Mouse (Mus musculus): ENCODE results near the gene Mypn.

The Mypn gene

DNA sequence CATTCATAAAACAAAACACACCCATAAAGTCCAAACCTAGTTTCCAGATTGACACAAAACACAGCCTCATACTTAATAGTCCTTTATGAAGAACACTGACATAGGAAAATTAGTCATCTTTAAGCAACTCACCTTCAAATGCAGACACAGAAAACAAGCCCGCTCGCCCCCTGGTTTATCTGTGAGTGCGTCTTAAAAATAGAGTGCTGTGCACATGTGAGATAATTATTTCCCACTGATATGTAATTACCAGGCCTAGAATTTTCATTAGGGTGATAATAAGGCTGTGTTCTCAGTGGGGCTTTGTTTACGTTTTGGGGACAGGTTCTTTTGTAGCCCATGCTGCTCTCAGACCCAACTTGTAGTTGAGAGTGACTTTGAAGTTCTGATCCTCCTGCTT, 4.7 kb downstream of the Mypn start:
- DNase-seq (ENCODE audit: low spot score) = no peak

DNA sequence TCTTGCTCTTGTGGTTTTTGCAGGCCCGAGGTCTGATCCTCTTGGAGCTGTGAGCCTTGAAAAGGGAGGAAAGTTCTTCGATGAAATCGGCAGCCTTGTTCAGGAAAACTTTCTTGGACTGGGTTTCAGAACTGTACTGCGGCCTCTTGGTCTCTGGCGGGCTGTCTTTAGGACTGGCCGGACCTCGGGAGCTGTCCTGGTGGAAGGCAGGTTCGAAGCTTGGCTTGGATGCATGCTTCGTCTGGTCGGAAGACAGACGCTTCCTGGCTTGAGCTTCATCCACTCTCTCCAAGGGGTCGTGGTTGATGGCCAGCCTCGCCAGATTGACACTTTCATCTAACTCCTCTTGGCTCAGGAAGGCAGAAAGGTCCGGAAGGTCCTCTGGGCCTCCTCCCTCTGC, 11.0 kb downstream of the Mypn start:
- no peak for DNase-seq (ENCODE audit: low spot score)

DNA sequence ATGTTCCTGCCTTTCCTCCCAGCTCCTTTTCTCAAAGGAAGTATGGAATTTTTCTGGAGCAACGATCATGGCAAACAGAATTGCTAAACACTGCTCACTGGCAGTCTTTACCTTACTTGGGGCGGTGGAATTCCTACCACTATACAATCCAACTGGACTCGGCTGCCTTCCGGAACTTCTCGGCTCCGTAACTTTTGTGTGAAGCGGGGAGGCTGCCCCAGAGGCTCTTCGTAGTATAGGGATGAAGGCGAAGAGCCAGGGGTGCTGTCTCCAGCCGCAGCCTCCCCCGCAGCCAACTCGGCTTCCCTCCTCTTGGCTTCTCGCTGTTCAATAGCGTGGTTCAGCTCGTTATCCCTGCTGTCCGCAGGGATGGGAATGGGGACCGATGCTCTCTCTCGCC, 11.5 kb downstream of the Mypn start:
- no peak for DNase-seq (ENCODE audit: low spot score)

DNA sequence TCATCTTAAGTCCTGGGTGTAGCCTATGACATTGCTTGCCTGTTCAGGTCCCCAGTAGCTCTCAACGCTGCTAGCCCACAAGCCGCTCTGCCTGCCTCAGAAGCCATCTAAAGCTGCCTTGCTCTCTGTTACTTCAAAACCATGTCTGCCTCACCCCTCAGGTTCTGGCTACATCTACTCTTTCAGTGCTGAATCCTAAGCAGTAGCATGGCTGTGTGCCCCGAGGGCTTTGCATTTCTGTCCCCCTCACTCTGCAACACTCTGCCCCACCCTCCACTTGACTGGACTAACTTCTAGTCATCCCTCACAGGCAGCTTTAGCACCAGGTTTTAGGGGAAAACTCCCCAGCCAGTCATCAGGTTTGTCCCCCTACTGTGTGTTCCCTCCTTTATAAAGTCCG, 19.3 kb downstream of the Mypn start:
- DNase-seq (ENCODE audit: low spot score) = no peak

DNA sequence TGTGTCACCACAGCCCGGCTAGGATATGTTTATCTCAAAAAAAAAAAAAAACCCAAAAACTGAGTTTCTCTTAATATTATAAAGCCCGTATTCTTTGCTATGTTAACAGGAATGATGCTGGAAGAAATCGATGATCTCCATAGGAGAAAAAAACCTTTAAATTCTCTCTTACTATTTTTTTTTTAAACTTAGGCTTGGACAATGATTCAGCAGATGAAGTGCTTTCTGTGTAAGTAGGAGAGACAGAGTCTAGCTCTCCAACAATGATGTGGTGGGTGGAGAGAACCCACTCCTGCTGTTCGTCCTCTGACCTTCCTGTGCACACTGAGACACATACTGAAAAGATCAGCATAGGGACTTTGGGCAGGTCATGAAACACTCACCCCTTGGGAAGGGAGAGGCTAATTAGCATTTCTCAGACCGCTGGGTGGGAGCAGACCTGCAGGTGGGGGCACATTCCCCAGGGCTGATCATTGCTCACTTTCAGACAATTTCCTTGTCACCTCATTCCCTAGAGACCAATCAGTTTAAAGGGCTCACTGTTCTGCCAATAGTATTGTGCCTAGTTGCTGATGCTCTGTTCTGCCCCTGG, 21.5 kb downstream of the Mypn start:
- no peak for DNase-seq (ENCODE audit: low spot score)

DNA sequence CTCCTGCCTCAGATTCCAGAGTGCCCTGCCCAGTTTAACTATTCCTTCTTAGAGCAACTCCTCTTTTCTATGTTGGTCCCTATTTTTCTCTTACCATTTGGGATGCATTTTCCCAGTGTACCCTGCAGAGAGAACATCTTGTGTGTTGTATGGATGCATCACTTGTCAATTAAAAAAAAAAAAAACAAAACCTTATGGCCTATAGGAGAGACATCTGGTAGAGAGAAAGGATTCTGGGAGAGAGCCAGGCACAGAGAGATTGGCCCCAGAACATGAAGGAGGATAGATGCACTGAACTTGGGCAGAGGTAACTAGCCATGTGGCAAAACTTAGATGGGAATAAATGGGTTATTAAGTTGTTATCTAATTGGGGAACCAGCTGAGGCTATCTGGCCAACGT, 22.6 kb downstream of the Mypn start:
- DNase-seq (ENCODE audit: low spot score) = no peak

DNA sequence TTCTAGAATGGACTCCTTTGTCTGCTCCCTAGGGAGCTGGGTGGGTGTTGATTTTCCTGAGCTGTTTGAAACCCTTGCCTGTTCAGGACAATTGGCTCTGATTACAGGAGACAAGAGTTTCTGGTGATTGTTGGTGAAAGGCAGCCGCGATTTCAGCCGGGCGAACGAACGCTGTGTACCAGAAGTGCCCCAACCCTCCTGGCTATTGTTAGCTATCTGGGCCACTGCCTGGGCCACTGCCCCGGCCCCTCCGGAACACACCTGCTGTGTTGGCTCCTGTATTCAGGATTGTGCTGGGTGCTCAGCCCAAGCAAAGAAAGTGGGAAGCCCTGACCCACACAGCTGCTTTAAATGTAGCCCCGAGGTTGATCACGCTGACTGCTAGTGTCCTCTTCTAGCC, 24.2 kb downstream of the Mypn start:
- no peak for DNase-seq (ENCODE audit: low spot score)

DNA sequence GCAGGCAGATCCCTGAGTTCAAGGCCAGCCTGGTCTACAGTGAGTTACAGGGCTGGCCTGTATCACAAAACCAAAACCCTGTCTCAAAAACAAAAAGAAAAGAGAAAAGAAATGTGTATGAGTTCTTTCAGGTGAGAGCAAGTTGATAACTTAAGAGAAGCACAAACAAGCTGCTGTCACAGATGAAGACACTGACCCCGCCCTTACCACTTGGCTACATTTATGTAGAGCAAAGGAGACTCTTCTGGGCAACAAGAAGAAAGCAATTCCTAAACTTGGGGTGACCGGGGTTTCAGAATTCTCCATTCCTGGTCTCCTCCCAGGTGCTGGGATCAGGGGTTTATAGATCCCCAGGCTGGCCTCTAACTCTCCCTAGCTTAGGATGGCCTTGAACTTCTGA, 25.4 kb downstream of the Mypn start:
- no peak for DNase-seq (ENCODE audit: low spot score)

DNA sequence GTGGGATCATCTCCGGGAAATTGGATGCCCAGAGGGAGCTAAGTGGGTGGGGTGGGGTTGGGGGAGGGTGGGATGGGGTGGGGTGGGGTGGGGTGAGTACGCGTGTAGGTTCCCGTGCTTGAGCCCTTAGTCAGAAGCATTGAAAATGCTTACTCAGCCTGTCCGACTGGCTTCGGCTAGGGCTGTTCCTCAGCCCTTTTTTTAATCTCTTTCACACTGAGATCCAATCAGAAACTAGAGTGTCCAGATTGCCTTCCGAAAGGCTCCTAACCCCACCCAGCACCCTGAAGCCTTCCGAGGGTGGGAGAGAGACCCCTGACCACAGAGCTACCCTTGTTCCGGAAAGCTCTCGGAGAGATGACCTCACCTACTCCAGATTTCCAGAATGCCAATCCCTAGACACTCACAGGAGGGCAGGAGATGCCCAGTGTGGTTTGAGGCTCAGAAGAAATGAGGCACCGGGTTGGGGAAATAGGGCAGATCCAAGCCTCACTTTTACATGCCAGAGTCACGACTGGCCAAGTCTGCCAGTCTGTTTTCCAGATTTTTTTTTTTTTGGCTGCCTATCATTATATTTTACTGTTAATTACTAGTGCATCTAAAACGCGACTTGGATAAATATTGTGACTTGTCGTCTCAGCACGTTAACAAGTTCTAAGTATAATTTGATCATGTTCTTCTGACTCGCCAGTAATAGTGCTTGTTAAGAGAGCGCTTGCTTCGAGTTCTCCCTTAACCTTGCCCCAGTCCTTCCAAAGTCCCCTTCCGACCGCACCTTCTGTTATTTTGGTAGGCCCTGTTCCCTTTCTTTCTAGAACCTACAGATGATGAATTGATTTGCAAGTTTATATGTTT, 26.2 kb downstream of the Mypn start:
- no peak for DNase-seq (ENCODE audit: low spot score)

DNA sequence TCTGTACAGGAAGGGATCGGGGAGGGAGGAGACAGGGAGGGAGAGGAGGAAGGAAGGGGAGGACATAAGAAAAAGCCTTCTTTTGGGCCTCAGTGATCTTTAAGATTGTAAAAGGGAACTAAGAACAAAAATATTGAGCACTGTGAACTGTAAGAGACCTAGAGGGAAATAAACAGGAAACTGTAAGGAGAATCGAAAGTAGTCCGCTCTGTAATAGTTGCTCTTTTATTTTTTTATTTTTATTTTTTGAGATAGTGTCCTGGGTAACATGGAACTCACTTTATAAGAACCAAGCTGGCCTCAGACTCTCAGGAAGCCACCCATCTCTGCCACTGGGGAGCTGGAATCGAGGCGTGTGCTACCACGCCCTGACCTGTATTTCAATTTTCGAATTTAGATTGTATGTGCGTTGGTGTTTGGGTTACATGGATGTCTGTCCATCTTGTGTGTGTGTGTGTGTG, 27.3 kb downstream of the Mypn start:
- no peak for DNase-seq (ENCODE audit: low spot score)

DNA sequence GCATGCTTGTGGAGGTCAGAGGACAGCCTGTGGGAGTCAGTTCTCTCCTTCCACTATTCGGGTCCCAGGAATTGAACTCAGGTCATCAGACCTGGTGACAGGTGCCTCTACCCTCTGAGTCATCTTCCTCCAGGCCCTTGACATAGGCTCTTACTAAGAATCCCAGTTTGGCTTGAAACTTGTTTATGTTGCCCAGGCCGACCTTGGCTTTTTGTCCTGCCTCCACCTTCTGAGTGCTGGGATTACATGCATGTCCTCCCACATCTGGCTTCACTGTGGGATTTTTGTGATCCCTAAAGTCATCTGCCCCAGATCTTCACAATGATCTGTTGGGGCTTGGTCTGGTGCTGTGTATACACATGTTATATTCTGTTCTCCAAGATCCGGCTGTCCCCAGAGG, 31.7 kb downstream of the Mypn start:
- no peak for DNase-seq (ENCODE audit: low spot score)

DNA sequence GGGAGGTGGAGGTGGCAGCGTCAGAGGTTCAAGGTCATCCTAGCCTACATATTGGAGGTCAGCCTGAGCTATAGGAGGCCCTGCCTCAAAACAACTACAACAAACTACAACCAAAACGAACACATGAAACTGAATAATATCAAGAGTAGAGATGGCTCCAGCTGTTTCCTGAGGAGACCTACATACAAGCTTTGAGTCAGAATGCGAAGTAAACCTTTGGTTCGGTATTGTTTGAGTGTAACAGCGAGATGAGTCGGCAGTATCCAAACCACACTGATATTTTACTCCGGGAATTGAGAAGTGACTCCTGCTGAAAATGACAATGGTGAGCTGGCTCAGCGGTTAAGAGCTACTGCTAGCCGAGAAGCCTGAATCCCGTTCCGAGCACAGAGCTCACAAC, 34.2 kb downstream of the Mypn start:
- DNase-seq (ENCODE audit: low spot score) = no peak

DNA sequence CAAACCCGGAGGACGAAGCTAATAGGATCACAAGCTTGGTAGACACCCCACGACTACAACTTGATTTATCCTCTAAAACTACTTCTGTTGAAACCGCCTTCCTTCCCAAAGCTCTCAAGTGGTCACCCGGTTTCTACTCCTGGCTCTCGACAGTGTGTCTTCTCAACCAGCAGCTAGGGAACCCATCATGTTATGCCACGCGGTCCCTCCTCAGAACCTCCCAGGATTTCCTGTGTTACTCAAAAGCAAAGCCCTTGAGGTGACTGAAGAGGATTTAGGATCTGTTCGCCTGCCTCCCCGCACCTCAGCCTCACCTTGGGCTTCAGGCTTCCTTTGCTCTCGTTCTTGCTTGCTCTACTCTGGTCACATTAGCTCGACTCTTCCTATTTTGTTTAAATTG, 35.6 kb downstream of the Mypn start:
- DNase-seq (ENCODE audit: low spot score) = no peak

DNA sequence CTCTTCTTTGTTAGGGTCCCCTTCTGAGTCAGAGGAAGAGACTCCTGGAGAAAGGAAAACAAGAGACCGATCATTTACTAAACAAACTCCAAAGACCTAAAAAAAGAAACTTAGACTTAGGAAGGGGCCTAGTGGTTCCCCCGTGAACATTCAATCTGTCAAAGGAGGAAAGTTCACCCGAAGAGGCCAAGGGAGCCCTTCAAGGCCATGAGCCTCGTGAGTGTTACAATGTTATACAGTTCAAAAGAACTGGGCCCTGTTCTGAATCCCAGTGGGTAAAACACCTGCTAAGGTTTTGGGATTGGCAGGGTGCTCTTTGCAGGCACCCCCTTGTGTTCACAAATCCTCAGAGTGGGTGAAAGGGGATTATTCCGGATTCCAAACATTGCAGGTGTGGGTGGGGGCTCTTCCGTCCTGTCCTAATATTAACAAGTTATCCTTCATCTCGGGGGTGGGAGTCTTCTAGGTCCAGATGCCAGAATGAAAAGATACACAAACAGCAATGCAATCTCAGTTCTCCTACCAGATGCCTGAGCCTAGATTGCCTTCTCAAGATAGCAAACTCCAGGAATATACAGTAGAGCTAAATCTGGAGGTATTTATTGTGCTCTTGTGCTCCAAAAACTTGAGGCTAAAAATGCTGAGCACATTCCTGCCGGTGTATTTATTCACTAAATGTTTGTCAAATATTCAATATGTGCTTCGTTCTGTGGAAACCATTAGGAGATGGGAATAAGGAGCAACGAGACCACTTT, 36.3 kb downstream of the Mypn start:
- no peak for DNase-seq (ENCODE audit: low spot score)

DNA sequence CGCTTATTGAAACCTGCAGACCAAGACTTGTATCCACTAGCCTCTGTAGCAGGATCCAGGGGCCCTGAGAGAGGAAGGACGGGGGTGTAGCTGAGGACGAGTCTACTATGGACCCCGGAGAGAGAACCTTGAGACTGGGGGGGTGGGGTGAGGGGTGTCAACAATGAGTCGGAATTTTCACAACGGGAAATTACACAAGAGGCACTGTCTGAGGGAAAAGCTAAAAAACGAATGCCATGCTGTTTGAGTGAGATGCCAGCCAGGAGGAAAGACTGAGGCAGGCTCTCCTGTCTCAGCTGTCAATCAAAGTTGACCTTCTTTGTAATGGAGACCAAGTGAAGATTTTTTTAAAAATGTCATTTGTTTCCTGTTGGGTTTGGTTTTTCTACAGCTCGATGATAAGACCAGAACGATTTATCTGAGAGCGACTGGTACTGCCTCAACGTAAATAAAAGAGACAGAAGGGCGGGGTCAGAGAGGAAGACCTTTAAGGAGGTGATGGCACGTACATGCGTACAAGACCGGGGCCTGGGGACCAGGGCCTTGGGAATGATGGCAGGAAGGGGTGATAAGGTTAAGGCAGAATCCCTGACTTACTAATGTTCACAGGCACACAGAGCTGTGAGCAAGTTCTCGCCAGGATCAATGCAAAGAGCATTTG, 37.9 kb downstream of the Mypn start:
- DNase-seq (ENCODE audit: low spot score) = no peak

DNA sequence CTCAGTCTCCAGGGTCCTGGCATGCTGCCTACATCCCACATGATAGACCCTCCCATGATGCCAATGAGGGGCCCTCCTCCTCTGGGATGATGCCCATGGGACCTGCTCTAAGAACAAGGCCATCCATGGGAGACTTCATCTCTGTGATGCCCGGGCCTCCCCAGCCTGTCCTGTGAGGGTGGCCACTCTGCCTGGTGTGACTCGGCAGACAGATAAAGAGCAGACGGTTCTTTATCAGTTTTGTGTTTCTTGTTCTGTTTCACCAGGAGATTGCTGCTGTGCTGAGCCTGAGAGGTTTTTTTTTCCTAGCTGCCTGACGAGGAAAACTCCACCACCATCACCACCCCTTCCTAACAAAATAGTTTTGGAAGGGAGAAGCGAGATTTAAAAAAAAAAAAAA, 42.5 kb downstream of the Mypn start:
- DNase-seq (ENCODE audit: low spot score) = no peak

DNA sequence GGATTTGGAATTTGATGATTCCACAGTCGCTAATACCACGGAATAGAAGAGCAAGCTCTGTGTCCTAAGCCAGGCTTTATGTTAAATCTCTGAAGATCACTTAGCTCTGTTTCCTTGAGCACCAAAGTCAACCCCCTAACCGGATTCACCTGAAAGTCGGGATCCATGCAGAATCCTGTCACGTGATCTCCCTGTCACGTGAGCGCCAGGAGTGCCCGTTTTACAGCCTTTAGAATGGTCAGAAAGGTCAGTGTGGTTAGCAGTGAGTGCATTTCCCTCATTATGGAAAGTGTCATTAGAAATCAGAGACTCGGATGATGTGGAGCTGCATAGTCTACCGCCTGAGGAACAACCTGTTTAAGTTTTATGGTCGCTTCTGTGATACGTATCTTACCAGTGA, 43.1 kb downstream of the Mypn start:
- no peak for DNase-seq (ENCODE audit: low spot score)

DNA sequence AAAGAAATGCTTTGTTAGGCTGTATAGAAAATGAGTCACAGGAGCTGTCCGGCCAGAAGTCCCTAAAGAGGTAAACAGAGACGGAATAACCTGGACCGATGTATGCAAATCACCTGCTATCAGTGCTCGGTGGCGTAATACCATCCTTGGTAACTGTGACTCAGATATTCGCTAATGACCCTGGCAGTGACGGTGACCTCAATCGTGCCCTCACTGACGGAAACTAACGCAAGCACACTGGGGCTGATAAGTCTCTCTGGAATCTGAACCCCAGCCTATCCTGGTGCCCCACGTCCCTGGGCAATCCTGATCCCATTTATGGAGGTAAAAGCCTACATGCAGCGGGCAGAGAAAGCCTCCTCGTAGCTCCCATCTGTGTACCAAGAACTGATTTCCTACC, 45.6 kb downstream of the Mypn start:
- DNase-seq (ENCODE audit: low spot score) = no peak

DNA sequence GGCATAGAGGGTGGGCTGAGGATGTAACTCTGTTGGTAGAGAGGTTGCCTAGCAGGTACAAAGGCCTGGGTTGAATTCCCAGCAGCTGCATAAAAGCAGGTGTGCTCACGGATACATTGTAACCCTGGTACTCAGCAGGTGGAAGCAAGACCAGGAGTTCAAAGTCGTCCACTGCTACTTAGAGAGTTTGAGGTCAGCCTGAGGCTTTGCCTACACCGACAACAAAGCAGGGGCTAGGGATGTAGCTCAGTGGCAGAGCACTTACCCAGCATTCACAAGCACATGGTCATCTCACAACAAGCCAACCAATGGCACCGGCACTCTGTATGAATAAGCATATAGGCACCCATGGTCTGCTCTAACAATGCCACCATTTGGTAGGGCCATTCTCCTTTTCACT, 46.3 kb downstream of the Mypn start:
- DNase-seq (ENCODE audit: low spot score) = no peak

DNA sequence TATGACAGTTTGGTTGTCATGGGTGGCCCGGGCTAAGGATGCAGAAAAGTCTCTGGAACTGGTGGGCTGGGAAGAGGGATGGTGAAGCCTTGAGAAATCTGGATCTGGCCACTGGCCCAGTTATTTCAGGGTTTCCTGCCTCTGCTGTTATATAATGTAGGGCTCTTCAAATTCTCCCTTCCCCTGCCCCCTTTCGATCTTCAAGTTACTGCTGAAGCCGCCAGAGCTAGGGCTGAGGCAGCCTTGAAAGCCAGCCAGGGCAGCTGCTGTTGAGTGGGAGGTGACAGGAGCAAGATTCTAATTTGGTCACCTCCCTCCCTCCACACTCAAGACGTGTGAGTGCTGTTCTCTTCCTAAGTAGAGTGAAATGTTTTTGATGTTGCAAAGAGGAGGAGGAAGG, 46.8 kb downstream of the Mypn start:
- DNase-seq (ENCODE audit: low spot score) = peak; percentile 86

DNA sequence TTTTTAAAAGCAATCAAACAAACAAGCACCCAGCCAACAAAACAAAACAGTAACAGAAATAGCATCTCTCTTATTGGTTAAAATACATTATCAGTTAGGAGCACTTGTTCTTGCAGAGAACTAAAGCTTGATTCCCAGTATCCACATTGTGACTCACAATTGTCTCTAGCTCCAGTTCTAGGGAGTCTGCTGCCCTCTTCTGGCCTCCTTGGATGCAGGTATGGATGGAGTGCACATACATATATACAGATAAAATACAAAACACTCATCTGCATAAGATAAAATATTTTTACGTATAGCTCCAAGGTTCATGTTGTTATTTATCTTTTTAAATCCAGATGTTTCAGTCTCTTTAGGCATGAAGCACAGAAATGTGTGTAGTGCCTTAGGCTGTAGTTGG, 47.4 kb downstream of the Mypn start:
- no peak for DNase-seq (ENCODE audit: low spot score)

DNA sequence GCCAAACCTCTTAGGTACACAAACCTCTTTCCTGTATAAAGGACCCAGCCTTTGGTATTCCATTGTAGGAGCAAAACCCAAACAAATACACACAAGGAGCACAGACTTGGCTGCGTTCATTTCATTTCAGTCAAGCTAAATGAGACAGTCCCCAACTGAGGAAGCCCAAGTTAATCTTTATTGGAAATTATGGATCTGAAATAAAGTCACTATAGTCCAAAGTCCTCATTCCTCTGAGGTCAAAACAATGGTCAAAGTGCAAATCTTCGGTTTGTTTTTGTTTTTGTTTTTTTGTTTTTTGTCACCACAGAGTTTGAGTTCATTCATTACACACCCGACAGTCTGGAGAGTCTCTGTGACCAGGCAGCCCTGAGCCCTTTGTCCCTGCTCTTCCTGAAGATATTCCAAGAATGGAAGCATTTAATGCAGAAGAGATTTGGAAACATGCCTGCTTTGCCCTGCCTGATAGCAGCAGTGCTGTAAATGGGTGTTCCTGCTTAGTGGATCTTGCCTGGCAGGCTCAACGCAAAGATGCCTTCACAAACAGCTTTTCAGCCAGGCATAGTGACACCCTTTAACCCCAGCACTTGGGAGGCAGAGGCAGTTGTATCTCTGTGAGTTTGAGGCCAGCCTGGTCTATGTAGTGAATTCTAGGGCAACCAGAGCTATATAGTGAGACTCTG, 47.9 kb downstream of the Mypn start:
- DNase-seq (ENCODE audit: low spot score) = no peak
